ENCODE assay signal across 13 mouse cellular contexts in genomic region chr17:86670731-86671130, GRCm38 (mm10).
DNase-seq lines count a peak whose midpoint lies in the region; ATAC-seq lines count a peak whose summit lies in the region.
"Had no signal": no experiment of that assay in that cellular context is flagged by ENCODE, and none has a peak within 500 bp of the region (broad histone marks: within the 10 kb centered on the region; RNA-seq: fewer than 3 reads in every experiment).

No protein-coding gene starts in this region.

- no peaks in the 10 kb centered on the region for H3K27me3 ChIP-seq in hindbrain, embryonic 10.5 days (ENCODE audit: insufficient read depth, poor library complexity, severe bottlenecking)
- no peaks in the 10 kb centered on the region for H3K27me3 ChIP-seq in hindbrain, embryonic 13.5 days
- H3K27me3 ChIP-seq in heart, embryonic 12.5 days (replicated peaks), result no peaks in the 10 kb centered on the region
- H3K27me3 ChIP-seq in kidney, embryonic 16.5 days (ENCODE audit: insufficient read depth, low read length), result no peaks in the 10 kb centered on the region
- no peaks in the 10 kb centered on the region for H3K27me3 ChIP-seq in midbrain, embryonic 16.5 days (ENCODE audit: control insufficient read depth, insufficient read depth, low read depth, low read length)
- H3K27me3 ChIP-seq: forebrain, embryonic 13.5 days; liver, embryonic 15.5 days had no signal

- no peak for ATAC-seq in hindbrain, embryonic 13.5 days (ENCODE audit: low FRiP score)
- ATAC-seq in heart, embryonic 12.5 days (ENCODE audit: insufficient number of reproducible peaks, low FRiP score), result 0 out of 2 replicates have a peak, but pooled peaks have one; percentile 39
- 0 out of 2 replicates have a peak, but pooled peaks have one; percentile 23 for ATAC-seq in kidney, embryonic 16.5 days (ENCODE audit: low FRiP score, low TSS enrichment)
- ATAC-seq in midbrain, embryonic 16.5 days, result no peak
- ATAC-seq: CD4-positive, CD25-positive, alpha-beta regulatory T cell, adult 4 months; forebrain, embryonic 13.5 days; inflammation-experienced regulatory T-cells, adult 6 months had no signal

- H3K4me1 ChIP-seq in hindbrain, embryonic 10.5 days (replicated peaks), result peaks cover 11% of the 10 kb centered on the region; the same call in 1 of the 2 replicates
- H3K4me1 ChIP-seq in hindbrain, embryonic 13.5 days (replicated peaks), result no peaks in the 10 kb centered on the region
- peaks cover 18% of the 10 kb centered on the region for H3K4me1 ChIP-seq in heart, embryonic 12.5 days (replicated peaks)
- H3K4me1 ChIP-seq in kidney, embryonic 16.5 days (ENCODE audit: insufficient read depth, low read length), result peaks cover 9% of the 10 kb centered on the region
- H3K4me1 ChIP-seq in midbrain, embryonic 16.5 days (ENCODE audit: control insufficient read depth, insufficient read depth, low read length), result no peaks in the 10 kb centered on the region
- H3K4me1 ChIP-seq: liver, embryonic 15.5 days had no signal

- H3K9me3 ChIP-seq in hindbrain, embryonic 10.5 days, result no peaks in the 10 kb centered on the region
- no peaks in the 10 kb centered on the region for H3K9me3 ChIP-seq in hindbrain, embryonic 13.5 days
- no peaks in the 10 kb centered on the region for H3K9me3 ChIP-seq in heart, embryonic 12.5 days (replicated peaks)
- no peaks in the 10 kb centered on the region for H3K9me3 ChIP-seq in kidney, embryonic 16.5 days (ENCODE audit: low read length)
- H3K9me3 ChIP-seq in midbrain, embryonic 16.5 days (replicated peaks; ENCODE audit: control insufficient read depth, low read length, poor library complexity, severe bottlenecking), result 0 out of 2 replicates have a peak, but pooled peaks cover 2% of the 10 kb centered on the region
- H3K9me3 ChIP-seq: forebrain, embryonic 13.5 days; liver, embryonic 15.5 days had no signal

- 59% methylated on average over 7 of the region's 7 CpGs for WGBS in hindbrain, embryonic 10.5 days
- WGBS in hindbrain, embryonic 13.5 days, result 57% methylated on average over 7 of the region's 7 CpGs
- WGBS in heart, embryonic 12.5 days, result 16% methylated on average over 7 of the region's 7 CpGs
- WGBS in kidney, embryonic 16.5 days, result 26% methylated on average over 7 of the region's 7 CpGs
- WGBS in midbrain, embryonic 16.5 days, result 60% methylated on average over 7 of the region's 7 CpGs

- no peak overlapping the region for H3K4me2 ChIP-seq in hindbrain, embryonic 13.5 days
- H3K4me2 ChIP-seq in heart, embryonic 12.5 days, result peak overlapping the region; percentile 33; the same call in 1 of the 2 replicates
- H3K4me2 ChIP-seq in kidney, embryonic 16.5 days (replicated peaks; ENCODE audit: low read depth, low read length), result peak overlapping the region; percentile 14; the same call in 1 of the 2 replicates
- no peak overlapping the region for H3K4me2 ChIP-seq in midbrain, embryonic 16.5 days (ENCODE audit: low read length)
- H3K4me2 ChIP-seq: forebrain, embryonic 13.5 days; liver, embryonic 15.5 days had no signal

- no peak overlapping the region for H3K9ac ChIP-seq in hindbrain, embryonic 13.5 days
- H3K9ac ChIP-seq in heart, embryonic 12.5 days, result peak overlapping the region; percentile 21; the same call in 1 of the 2 replicates
- H3K9ac ChIP-seq in kidney, embryonic 16.5 days (replicated peaks; ENCODE audit: low read length), result no peak overlapping the region
- no peak overlapping the region for H3K9ac ChIP-seq in midbrain, embryonic 16.5 days (ENCODE audit: low read depth, low read length)
- H3K9ac ChIP-seq: forebrain, embryonic 13.5 days; liver, embryonic 15.5 days had no signal

- H3K4me3 ChIP-seq in hindbrain, embryonic 10.5 days, result no peak overlapping the region
- H3K4me3 ChIP-seq in hindbrain, embryonic 13.5 days, result no peak overlapping the region
- H3K4me3 ChIP-seq in heart, embryonic 12.5 days, result no peak overlapping the region
- no peak overlapping the region for H3K4me3 ChIP-seq in kidney, embryonic 16.5 days (ENCODE audit: low read length)
- no peak overlapping the region for H3K4me3 ChIP-seq in midbrain, embryonic 16.5 days (ENCODE audit: low read depth, low read length)
- H3K4me3 ChIP-seq: forebrain, embryonic 13.5 days; liver, embryonic 15.5 days had no signal

- DNase-seq in hindbrain, embryonic 10.5 days (ENCODE audit: low spot score), result peak; percentile 16
- peak; percentile 13 to 43 for DNase-seq in lung, postnatal 4 days
- DNase-seq in neural tube, embryonic 10.5 days (ENCODE audit: extremely low spot score, low spot score), result no peak
- no peak for DNase-seq in left cerebral cortex, adult 9 months (ENCODE audit: low spot score in 2 of 2)
- DNase-seq: gastrocnemius, postnatal 14 days had no signal

- H3K27ac ChIP-seq in hindbrain, embryonic 10.5 days, result peak overlapping the region; percentile 50; the same call in 1 of the 2 replicates
- H3K27ac ChIP-seq in hindbrain, embryonic 13.5 days, result no peak overlapping the region
- peak overlapping the region; percentile 10 for H3K27ac ChIP-seq in heart, embryonic 12.5 days (ENCODE audit: poor library complexity, severe bottlenecking)
- peak overlapping the region; percentile 58; the same call in 1 of the 2 replicates for H3K27ac ChIP-seq in kidney, embryonic 16.5 days (ENCODE audit: low read length)
- H3K27ac ChIP-seq in midbrain, embryonic 16.5 days (ENCODE audit: low read length), result no peak overlapping the region
- H3K27ac ChIP-seq: forebrain, embryonic 13.5 days; liver, embryonic 15.5 days had no signal

- H3K36me3 ChIP-seq in hindbrain, embryonic 10.5 days, result no peaks in the 10 kb centered on the region
- H3K36me3 ChIP-seq in hindbrain, embryonic 13.5 days, result no peaks in the 10 kb centered on the region
- H3K36me3 ChIP-seq in heart, embryonic 12.5 days, result no peaks in the 10 kb centered on the region
- H3K36me3 ChIP-seq in kidney, embryonic 16.5 days (ENCODE audit: insufficient read depth, low read length), result no peaks in the 10 kb centered on the region
- no peaks in the 10 kb centered on the region for H3K36me3 ChIP-seq in midbrain, embryonic 16.5 days (ENCODE audit: control insufficient read depth, insufficient read depth, low read length)
- H3K36me3 ChIP-seq: liver, embryonic 15.5 days had no signal

Comparison
In these comparisons a context has a peak if more than half of its experiments do, and no peak if none do; other contexts are left out.
1. H3K27ac ChIP-seq: peak in hindbrain, embryonic 10.5 days (single experiment), heart, embryonic 12.5 days (single experiment) and kidney, embryonic 16.5 days (single experiment); none in hindbrain, embryonic 13.5 days (single experiment) and midbrain, embryonic 16.5 days (single experiment).
2. DNase-seq: peak in hindbrain, embryonic 10.5 days (single experiment) and lung, postnatal 4 days (2 of 2); none in neural tube, embryonic 10.5 days (single experiment) and left cerebral cortex, adult 9 months (0 of 2).
3. ATAC-seq: peak in heart, embryonic 12.5 days (single experiment) and kidney, embryonic 16.5 days (single experiment); none in hindbrain, embryonic 13.5 days (single experiment) and midbrain, embryonic 16.5 days (single experiment).
4. H3K4me2 ChIP-seq: peak in heart, embryonic 12.5 days (single experiment) and kidney, embryonic 16.5 days (single experiment); none in hindbrain, embryonic 13.5 days (single experiment) and midbrain, embryonic 16.5 days (single experiment).